Mouse (Mus musculus): ENCODE data around the gene Ncam2.

The Ncam2 gene

DNA sequence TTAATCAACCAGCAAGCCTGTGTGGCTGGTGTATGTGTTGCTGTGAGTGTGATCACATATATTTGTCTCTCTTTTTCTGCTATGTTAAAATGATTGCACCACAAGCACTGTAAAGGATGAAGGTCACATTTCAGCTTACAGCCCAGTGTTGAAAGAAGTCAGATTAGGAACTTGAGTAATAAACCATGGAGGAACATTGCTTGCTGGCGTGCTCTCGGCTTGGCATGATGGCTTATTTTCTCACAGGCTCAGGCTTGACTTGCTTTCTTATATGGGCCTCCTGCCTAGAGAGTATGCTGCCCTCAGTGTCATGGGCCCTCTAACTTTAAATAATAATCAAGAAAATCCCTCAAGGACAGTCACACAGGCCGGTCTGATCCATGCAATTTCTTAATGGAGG lies 449.8 kb downstream of the Ncam2 start:
- no peak for DNase-seq (ENCODE audit: low read depth, low spot score)

DNA sequence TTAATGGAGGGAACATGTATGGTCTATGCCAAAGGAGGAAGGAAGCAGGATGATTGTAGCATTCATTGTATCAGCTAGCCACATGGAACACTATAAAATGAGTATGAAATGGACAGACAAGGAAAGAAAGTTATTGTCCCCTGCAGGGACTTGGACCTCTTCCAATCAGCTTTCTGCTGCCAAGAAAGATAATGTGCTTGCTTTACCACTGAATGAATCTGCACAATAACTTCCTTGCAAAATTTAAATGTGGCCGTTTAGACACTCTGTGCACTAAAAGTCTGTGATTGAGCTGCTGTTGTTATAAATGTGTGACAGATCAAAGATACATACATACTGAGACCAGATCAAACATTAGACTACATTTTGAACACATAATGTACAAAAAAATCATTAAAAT lies 451.1 kb downstream of the Ncam2 start:
- no peak for DNase-seq (ENCODE audit: low read depth, low spot score)

DNA sequence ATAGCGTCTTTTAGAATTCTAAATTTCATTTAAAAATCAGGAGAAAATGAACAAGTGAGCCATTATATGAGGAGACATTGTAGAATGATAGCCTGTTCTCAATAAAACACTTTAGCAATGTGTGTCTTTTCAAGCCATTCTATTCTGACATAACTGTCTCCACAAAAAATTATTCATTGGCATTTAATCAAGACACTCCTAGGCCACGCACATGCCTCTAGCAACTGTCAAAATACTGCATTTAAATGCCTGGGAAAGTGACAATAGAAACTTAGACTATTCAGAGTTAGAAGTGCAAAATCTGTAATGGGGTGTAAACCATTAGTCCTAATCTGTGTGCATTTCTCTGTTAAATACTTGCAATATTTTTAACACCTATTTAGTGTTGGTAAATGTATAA lies 456.1 kb downstream of the Ncam2 start:
- no peak for DNase-seq (ENCODE audit: low read depth, low spot score)

DNA sequence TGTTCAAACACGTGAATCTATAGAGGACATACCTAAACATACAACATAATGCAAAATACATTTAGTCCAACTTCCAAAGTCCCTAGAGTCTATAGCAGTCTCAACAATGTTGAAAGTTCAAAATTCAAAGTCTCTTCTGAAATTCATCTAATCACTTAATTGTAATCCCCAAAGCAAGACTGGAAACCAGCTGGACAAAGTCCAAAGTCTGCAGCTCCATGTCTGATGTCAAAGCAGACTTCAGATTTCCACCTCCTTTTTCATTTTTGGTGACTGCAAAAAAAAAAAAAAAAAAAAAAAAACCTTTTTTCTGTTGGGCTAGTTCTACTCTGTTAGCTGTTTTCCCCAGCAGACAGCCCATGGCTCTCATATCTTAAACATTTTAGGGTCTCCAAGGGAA lies 473.4 kb downstream of the Ncam2 start:
- DNase-seq (ENCODE audit: low read depth, low spot score): no peak

DNA sequence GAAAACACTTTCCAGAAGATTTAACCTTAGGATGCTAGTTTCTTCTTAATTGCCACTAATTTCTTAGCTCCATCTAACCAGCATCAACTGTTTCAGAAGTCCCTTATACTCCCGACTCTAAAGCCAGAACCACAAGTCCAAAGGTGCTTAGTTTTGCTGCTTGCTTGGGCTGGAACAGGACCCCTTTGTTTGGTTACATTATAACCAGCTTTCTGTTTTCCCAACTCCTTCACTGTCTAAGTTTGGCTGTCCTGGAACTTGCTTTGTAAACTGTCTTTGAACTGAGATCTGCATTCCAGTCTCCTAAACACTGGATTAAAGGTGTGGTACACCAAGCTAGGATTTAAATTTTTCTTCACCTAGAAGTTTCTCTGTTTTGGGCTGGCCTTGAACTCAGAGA lies 475.0 kb downstream of the Ncam2 start:
- no peak for DNase-seq (ENCODE audit: low read depth, low spot score)
